Mouse (Mus musculus): Measurements from ENCODE around the gene Rybp. TPM values are rescaled to one million over a fixed set of nuclear protein-coding genes. Genes with fewer than 3 reads are reported as not detected.

The Rybp gene
- polyA plus RNA-seq, 1 experiment from 2014 or later = 16.7 TPM

- H3K27me3 ChIP-seq (replicated peaks; ENCODE audit: control insufficient read depth, insufficient read depth, low read length) = no peaks in the 10 kb centered on the region
- no peak overlapping the region for H3K27ac ChIP-seq (ENCODE audit: low read depth, low read length)
- H3K4me1 ChIP-seq (ENCODE audit: control insufficient read depth, insufficient read depth, low read length) = peaks cover 3% of the 10 kb centered on the region; the same call in 1 of the 2 replicates
- ATAC-seq = no peak
- no peak for DNase-seq (ENCODE audit: low spot score)
- no peaks in the 10 kb centered on the region for H3K9me3 ChIP-seq (replicated peaks; ENCODE audit: control insufficient read depth, low read length)
- no peaks in the 10 kb centered on the region for H3K36me3 ChIP-seq (ENCODE audit: control insufficient read depth, insufficient read depth, low read length)
- WGBS = 96% methylated on average over 1 of the region's 1 CpGs
- H3K4me3 ChIP-seq (ENCODE audit: low read depth, low read length) = no peak overlapping the region
- no peak overlapping the region for H3K9ac ChIP-seq (ENCODE audit: low read length)
- no peak overlapping the region for H3K4me2 ChIP-seq (ENCODE audit: low read length)
These were observed 8.4 kb downstream of the Rybp start for GRCm38 (mm10) chr6:100278841-100279240.

GRCm38 (mm10) chr6:100276344-100276743, 10.9 kb downstream of the Rybp start:
- Histone ChIP-seq H3K36me3 (ENCODE audit: control insufficient read depth, insufficient read depth, low read length) (no peaks in the 10 kb centered on the region), H3K27me3 (replicated peaks; ENCODE audit: control insufficient read depth, insufficient read depth, low read length) (no peaks in the 10 kb centered on the region), H3K4me3 (ENCODE audit: low read depth, low read length) (no peak overlapping the region), H3K9ac (ENCODE audit: low read length) (no peak overlapping the region), H3K4me2 (ENCODE audit: low read length) (no peak overlapping the region), H3K4me1 (ENCODE audit: control insufficient read depth, insufficient read depth, low read length) (no peaks in the 10 kb centered on the region), H3K9me3 (replicated peaks; ENCODE audit: control insufficient read depth, low read length) (no peaks in the 10 kb centered on the region), H3K27ac (ENCODE audit: low read depth, low read length) (no peak overlapping the region)
- ATAC-seq = no peak
- no peak for DNase-seq (ENCODE audit: low spot score)
- WGBS = 86% methylated on average over 3 of the region's 3 CpGs

- Histone ChIP-seq H3K4me3 (ENCODE audit: low read depth, low read length) (no peak overlapping the region), H3K9me3 (replicated peaks; ENCODE audit: control insufficient read depth, low read length) (no peaks in the 10 kb centered on the region), H3K4me1 (ENCODE audit: control insufficient read depth, insufficient read depth, low read length) (no peaks in the 10 kb centered on the region), H3K36me3 (ENCODE audit: control insufficient read depth, insufficient read depth, low read length) (no peaks in the 10 kb centered on the region), H3K9ac (ENCODE audit: low read length) (no peak overlapping the region), H3K4me2 (ENCODE audit: low read length) (no peak overlapping the region), H3K27ac (ENCODE audit: low read depth, low read length) (no peak overlapping the region), H3K27me3 (replicated peaks; ENCODE audit: control insufficient read depth, insufficient read depth, low read length) (no peaks in the 10 kb centered on the region)
- ATAC-seq (no peak), DNase-seq (ENCODE audit: low spot score) (no peak)
These were observed 11.6 kb downstream of the Rybp start for GRCm38 (mm10) chr6:100275643-100276042.

- Histone ChIP-seq H3K4me3 (ENCODE audit: low read depth, low read length) (no peak overlapping the region), H3K36me3 (ENCODE audit: control insufficient read depth, insufficient read depth, low read length) (no peaks in the 10 kb centered on the region), H3K4me1 (ENCODE audit: control insufficient read depth, insufficient read depth, low read length) (no peaks in the 10 kb centered on the region), H3K27me3 (replicated peaks; ENCODE audit: control insufficient read depth, insufficient read depth, low read length) (no peaks in the 10 kb centered on the region), H3K9ac (ENCODE audit: low read length) (no peak overlapping the region), H3K4me2 (ENCODE audit: low read length) (no peak overlapping the region), H3K27ac (ENCODE audit: low read depth, low read length) (no peak overlapping the region), H3K9me3 (replicated peaks; ENCODE audit: control insufficient read depth, low read length) (no peaks in the 10 kb centered on the region)
- WGBS = 65% methylated on average over 1 of the region's 1 CpGs
- ATAC-seq (no peak), DNase-seq (ENCODE audit: low spot score) (no peak)
These were observed 13.7 kb downstream of the Rybp start for GRCm38 (mm10) chr6:100273556-100273955.

- no peaks in the 10 kb centered on the region for H3K27me3 ChIP-seq (replicated peaks; ENCODE audit: control insufficient read depth, insufficient read depth, low read length)
- no peaks in the 10 kb centered on the region for H3K36me3 ChIP-seq (ENCODE audit: control insufficient read depth, insufficient read depth, low read length)
- no peaks in the 10 kb centered on the region for H3K9me3 ChIP-seq (replicated peaks; ENCODE audit: control insufficient read depth, low read length)
- no peak overlapping the region for H3K9ac ChIP-seq (ENCODE audit: low read length)
- H3K4me3 ChIP-seq (ENCODE audit: low read depth, low read length) = no peak overlapping the region
- 85% methylated on average over 3 of the region's 3 CpGs for WGBS
- ATAC-seq = no peak
- H3K4me2 ChIP-seq (ENCODE audit: low read length) = no peak overlapping the region
- no peak for DNase-seq (ENCODE audit: low spot score)
- no peak overlapping the region for H3K27ac ChIP-seq (ENCODE audit: low read depth, low read length)
- no peaks in the 10 kb centered on the region for H3K4me1 ChIP-seq (ENCODE audit: control insufficient read depth, insufficient read depth, low read length)
These were observed 15.3 kb downstream of the Rybp start for GRCm38 (mm10) chr6:100271992-100272391.

- Histone ChIP-seq H3K36me3 (ENCODE audit: control insufficient read depth, insufficient read depth, low read length) (no peaks in the 10 kb centered on the region), H3K27ac (ENCODE audit: low read depth, low read length) (no peak overlapping the region), H3K9ac (ENCODE audit: low read length) (no peak overlapping the region), H3K4me1 (ENCODE audit: control insufficient read depth, insufficient read depth, low read length) (no peaks in the 10 kb centered on the region), H3K4me3 (ENCODE audit: low read depth, low read length) (no peak overlapping the region), H3K27me3 (replicated peaks; ENCODE audit: control insufficient read depth, insufficient read depth, low read length) (no peaks in the 10 kb centered on the region), H3K9me3 (replicated peaks; ENCODE audit: control insufficient read depth, low read length) (no peaks in the 10 kb centered on the region), H3K4me2 (ENCODE audit: low read length) (no peak overlapping the region)
- DNase-seq (ENCODE audit: low spot score) (no peak), ATAC-seq (no peak)
- 68% methylated on average over 2 of the region's 2 CpGs for WGBS
These were observed 16.5 kb downstream of the Rybp start for GRCm38 (mm10) chr6:100270765-100271164.

GRCm38 (mm10) chr6:100259607-100260006, 27.7 kb downstream of the Rybp start:
- WGBS = 93% methylated on average over 1 of the region's 1 CpGs
- Histone ChIP-seq H3K9ac (ENCODE audit: low read length) (no peak overlapping the region), H3K9me3 (replicated peaks; ENCODE audit: control insufficient read depth, low read length) (no peaks in the 10 kb centered on the region), H3K36me3 (ENCODE audit: control insufficient read depth, insufficient read depth, low read length) (no peaks in the 10 kb centered on the region), H3K4me1 (ENCODE audit: control insufficient read depth, insufficient read depth, low read length) (0 out of 2 replicates have a peak, but pooled peaks cover 6% of the 10 kb centered on the region), H3K4me3 (ENCODE audit: low read depth, low read length) (no peak overlapping the region), H3K27me3 (replicated peaks; ENCODE audit: control insufficient read depth, insufficient read depth, low read length) (no peaks in the 10 kb centered on the region), H3K27ac (ENCODE audit: low read depth, low read length) (no peak overlapping the region), H3K4me2 (ENCODE audit: low read length) (no peak overlapping the region)
- DNase-seq (ENCODE audit: low spot score) (no peak), ATAC-seq (no peak)

- H3K27ac ChIP-seq (ENCODE audit: low read depth, low read length) = no peak overlapping the region
- no peaks in the 10 kb centered on the region for H3K9me3 ChIP-seq (replicated peaks; ENCODE audit: control insufficient read depth, low read length)
- H3K36me3 ChIP-seq (ENCODE audit: control insufficient read depth, insufficient read depth, low read length) = no peaks in the 10 kb centered on the region
- H3K27me3 ChIP-seq (replicated peaks; ENCODE audit: control insufficient read depth, insufficient read depth, low read length) = no peaks in the 10 kb centered on the region
- H3K4me2 ChIP-seq (ENCODE audit: low read length) = no peak overlapping the region
- peaks cover 8% of the 10 kb centered on the region; the same call in 1 of the 2 replicates for H3K4me1 ChIP-seq (ENCODE audit: control insufficient read depth, insufficient read depth, low read length)
- no peak overlapping the region for H3K4me3 ChIP-seq (ENCODE audit: low read depth, low read length)
- H3K9ac ChIP-seq (ENCODE audit: low read length) = no peak overlapping the region
- ATAC-seq (no peak), DNase-seq (ENCODE audit: low spot score) (no peak)
These were observed 29.0 kb downstream of the Rybp start for GRCm38 (mm10) chr6:100258278-100258677.

GRCm38 (mm10) chr6:100255411-100255810, 31.9 kb downstream of the Rybp start:
- Histone ChIP-seq H3K4me2 (ENCODE audit: low read length) (no peak overlapping the region), H3K27ac (ENCODE audit: low read depth, low read length) (no peak overlapping the region), H3K4me3 (ENCODE audit: low read depth, low read length) (no peak overlapping the region), H3K9me3 (replicated peaks; ENCODE audit: control insufficient read depth, low read length) (no peaks in the 10 kb centered on the region), H3K27me3 (replicated peaks; ENCODE audit: control insufficient read depth, insufficient read depth, low read length) (no peaks in the 10 kb centered on the region), H3K4me1 (ENCODE audit: control insufficient read depth, insufficient read depth, low read length) (peaks cover 8% of the 10 kb centered on the region; the same call in 1 of the 2 replicates), H3K9ac (ENCODE audit: low read length) (no peak overlapping the region), H3K36me3 (ENCODE audit: control insufficient read depth, insufficient read depth, low read length) (no peaks in the 10 kb centered on the region)
- no peak for ATAC-seq
- peak; percentile 37 for DNase-seq (ENCODE audit: low spot score)
- 55% methylated on average over 1 of the region's 1 CpGs for WGBS
